Mouse (Mus musculus) left cerebral cortex, adult 11 months (tissue): ENCODE measurements around the gene Plk5.

ENCODE experiments used
- DNase-seq: peaks from one replicate; pipeline ENCODE4 v3.0.0; 2022; ENCODE audit warnings: low spot score

The Plk5 gene

GRCm38 (mm10) chr10:80356001-80356682 lies at the start of gene Plk5:
Gene Plk5 (plus strand): TSS chr10:80356459.
- DNase-seq = no peak

DNA sequence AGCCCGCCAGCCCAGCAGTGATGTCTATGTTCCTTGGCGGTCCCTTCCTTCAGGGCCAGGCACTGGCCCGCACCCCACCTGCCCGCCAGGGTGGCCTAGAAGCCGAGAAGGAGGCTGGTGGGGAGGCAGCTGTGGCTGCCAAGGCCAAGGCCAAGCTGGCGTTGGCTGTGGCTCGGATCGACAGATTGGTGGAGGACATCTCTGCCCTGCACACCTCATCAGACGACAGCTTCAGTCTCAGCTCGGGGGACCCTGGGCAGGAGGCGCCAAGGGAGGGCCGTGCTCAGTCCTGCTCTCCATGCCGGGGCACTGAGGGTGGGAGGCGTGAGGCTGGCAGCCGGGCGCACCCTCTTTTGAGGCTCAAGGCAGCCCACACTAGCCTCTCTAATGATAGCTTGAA lies 44.7 kb upstream of the Plk5 start:
- DNase-seq = no peak

DNA sequence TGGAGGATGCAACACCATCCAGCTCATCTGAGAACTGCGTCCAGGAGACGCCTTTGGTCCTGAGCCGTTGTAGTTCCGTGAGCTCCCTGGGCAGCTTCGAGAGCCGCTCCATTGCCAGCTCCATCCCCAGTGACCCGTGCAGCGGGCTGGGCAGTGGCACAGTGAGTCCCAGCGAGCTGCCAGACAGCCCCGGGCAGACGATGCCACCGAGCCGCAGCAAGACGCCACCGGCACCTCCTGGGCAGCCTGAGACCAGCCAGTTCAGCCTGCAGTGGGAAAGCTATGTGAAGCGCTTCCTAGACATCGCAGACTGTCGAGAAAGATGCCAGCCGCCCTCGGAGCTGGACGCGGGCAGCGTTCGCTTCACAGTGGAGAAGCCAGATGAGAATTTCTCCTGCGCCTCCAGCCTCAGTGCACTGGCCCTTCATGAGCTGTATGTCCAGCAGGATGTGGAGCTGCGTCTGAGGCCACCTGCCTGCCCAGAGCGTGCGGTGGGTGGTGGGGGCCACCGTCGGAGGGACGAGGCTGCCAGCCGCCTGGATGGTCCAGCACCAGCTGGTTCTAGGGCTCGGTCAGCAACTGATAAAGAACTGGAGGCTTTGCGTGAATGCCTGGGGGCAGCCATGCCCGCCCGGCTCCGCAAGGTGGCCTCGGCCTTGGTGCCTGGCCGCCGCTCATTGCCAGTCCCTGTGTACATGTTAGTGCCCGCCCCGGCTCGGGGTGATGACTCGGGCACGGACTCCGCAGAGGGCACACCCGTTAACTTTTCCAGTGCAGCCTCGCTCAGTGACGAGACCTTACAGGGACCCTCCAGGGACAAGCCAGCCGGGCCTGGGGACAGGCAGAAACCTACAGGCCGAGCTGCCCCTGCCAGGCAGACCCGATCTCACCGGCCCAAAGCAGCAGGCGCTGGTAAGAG lies 43.4 kb upstream of the Plk5 start:
- DNase-seq = no peak

DNA sequence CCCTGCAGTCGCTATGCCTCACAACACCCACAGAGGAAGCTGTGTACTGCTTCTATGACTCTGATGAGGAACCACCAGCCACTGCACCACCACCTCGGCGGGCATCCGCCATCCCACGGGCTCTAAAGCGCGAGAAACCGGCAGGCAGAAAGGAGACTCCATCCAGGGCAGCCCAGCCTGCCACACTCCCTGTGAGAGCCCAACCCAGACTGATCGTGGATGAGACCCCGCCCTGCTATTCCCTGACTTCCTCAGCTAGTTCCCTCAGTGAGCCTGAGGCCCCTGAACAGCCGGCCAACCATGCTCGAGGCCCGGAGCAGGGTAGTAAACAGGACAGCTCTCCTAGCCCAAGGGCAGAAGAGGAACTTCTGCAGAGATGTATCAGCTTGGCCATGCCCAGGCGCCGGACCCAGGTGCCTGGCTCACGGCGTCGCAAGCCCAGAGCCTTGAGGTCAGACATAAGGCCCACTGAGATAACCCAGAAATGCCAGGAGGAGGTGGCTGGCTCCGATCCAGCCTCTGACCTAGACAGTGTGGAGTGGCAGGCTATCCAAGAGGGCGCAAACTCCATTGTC lies 42.5 kb upstream of the Plk5 start:
- no peak for DNase-seq

DNA sequence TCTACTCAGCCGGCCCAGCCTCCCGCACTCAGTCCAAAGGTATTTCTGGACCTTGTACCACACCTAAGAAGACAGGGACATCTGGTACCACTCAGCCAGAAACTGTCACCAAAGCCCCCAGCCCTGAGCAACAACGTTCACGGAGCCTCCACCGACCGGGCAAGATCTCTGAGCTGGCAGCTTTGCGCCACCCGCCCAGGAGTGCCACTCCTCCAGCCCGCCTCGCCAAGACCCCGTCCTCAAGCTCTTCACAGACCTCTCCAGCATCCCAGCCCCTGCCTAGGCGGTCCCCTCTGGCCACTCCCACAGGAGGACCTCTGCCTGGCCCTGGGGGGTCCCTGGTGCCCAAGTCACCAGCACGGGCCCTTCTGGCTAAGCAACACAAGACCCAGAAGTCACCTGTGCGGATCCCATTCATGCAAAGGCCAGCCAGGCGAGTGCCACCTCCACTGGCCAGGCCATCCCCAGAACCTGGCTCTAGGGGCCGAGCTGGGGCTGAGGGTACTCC lies 41.7 kb upstream of the Plk5 start:
- DNase-seq = no peak

DNA sequence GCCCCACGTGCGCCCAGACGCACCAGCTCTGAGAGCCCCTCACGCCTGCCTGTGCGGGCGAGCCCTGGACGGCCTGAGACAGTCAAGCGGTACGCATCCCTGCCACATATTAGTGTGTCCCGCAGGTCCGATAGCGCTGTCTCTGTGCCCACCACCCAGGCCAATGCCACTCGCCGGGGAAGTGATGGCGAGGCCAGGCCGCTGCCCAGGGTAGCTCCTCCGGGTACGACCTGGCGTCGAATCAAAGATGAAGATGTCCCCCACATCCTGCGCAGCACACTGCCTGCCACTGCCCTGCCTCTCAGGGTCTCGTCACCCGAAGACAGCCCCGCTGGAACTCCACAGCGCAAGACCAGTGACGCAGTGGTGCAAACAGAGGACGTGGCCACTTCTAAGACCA lies 40.9 kb upstream of the Plk5 start:
- DNase-seq = no peak

- no peak for DNase-seq
Observed at GRCm38 (mm10) chr10:80316359-80316781, 39.9 kb upstream of the Plk5 start.

GRCm38 (mm10) chr10:80317011-80317410 lies 39.2 kb upstream of the Plk5 start:
- no peak for DNase-seq

- peak; percentile 87 for DNase-seq
Observed at GRCm38 (mm10) chr10:80320340-80320760, 35.9 kb upstream of the Plk5 start, which contains the start of gene 2310011J03Rik. Gene 2310011J03Rik (minus strand): TSS chr10:80320537.

GRCm38 (mm10) chr10:80321014-80321669 lies 35.1 kb upstream of the Plk5 start:
- no peak for DNase-seq

DNA sequence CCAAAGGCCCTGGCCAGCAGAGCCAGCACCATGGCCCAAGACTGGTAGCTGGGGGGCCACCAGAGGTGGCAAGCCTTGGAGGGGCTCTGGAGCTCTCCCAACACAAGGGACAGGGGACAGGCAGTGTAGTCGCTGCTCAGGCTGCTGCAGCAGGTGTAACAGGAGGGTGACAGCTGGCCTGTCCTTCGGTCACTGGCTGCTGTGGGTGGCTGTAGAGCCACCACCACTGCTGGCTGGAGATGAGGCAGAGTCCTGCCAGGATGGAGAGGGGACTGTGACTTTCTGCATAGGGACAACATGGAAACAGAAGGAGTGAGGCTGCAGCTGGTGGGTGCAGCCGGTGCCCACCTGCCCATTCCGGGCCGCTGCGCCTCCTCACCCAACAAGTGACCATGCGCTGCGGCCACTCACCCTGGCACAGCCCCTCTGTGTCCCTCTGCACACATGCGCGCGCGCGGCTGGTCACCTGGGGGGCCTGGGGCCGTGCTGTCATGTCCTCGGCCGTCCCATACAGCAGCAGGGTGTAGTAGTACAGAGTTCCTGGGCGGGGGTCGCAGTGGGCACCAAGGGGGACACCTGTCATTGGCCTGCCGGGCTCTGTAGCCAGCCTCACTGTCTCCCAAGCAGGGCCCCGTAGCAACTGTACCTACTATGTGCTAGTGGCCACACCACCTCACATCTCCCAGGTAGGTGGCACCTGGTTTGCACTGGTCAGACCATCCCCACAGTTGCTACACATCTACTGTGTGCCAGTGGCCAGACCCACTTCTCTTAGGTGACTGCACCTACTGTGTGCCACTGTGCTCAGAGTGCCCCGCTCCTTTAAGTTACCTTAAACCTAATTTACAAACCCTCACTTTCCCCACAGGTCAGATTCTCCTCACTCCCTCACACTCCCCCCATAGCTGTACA lies 34.3 kb upstream of the Plk5 start:
- DNase-seq = no peak

GRCm38 (mm10) chr10:80322811-80323211 lies 33.4 kb upstream of the Plk5 start:
- DNase-seq = no peak

DNA sequence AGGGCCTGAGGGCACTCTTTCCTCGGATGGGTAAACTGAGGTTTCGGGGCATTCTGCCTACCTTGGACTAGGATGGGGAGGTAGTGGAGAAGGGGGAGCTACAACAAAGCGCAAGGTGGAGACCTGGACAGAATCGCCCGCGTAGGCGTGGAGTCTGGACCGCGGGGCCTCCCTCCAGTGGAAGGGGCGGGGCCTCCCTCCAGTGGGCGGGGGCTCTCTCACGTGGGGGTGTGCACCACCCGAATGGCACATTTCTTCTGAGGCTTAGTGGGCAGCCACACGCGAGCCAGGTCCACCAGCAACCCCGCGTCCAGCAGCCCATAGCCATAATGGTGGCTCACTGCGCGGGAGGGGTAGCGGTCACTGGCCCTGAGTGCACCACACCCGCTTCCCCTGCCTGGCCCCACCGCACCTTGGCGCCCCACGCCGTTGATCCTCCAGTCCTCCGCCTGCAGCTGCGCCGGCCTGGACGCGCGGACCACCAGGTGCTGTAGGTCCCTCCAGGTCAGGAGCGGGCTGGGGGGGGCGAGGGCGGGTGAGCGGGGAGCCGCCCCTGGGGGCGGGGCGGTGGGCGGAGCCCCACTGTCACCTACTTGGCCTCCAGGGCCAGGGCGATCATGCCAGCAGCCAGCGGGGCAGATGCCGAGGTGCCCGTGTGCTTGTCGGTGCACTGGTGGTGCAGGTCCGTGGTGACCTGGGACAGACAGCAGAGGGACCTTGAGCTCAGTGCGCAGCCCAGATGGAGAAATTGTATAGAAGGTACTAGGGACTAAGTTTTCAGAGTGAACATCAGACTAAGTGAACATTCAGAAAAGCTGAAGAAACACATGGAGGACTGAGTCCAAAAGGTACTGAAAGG lies 32.8 kb upstream of the Plk5 start:
- DNase-seq = no peak

DNA sequence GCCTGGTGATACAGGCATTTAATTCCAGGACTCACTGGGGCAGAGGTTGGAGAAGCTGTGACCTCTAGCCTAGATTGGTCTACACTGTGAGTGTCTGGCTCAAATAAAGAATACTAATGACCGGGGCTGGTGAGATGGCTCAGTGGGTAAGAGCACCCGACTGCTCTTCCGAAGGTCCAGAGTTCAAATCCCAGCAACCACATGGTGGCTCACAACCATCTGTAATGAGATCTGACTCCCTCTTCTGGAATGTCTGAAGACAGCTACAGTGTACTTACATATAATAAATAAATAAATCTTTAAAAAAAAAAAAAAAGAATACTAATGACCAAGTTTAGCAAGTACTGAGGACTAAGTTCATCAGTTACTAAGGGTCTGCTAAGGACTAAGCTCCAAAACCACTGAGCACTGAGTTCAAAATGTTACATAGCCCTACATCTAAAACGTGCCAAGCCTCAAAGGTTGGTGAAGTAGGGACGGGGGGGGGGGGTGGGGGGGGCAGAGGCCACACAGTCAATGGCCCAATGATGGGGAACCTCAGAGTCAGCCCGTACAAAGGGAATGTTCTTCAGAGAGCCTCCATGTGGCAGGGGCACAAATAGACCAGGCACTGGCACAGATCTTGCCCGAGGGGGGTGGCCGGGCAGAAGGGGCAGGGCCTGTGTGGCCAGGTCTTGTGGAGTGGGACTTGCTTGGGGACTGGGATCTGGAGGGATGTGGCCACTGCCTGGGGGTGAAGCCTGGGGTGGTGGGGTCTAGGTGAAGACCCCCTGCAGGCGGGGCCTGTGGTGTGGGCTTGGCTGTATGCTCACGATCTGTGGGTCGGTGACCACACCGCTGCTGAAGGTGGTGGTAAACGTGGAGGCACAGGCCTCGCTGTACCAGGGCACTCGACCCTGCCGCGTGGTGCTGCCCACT lies 31.9 kb upstream of the Plk5 start:
- no peak for DNase-seq

- no peak for DNase-seq
Observed at GRCm38 (mm10) chr10:80325045-80325444, 31.2 kb upstream of the Plk5 start.

DNA sequence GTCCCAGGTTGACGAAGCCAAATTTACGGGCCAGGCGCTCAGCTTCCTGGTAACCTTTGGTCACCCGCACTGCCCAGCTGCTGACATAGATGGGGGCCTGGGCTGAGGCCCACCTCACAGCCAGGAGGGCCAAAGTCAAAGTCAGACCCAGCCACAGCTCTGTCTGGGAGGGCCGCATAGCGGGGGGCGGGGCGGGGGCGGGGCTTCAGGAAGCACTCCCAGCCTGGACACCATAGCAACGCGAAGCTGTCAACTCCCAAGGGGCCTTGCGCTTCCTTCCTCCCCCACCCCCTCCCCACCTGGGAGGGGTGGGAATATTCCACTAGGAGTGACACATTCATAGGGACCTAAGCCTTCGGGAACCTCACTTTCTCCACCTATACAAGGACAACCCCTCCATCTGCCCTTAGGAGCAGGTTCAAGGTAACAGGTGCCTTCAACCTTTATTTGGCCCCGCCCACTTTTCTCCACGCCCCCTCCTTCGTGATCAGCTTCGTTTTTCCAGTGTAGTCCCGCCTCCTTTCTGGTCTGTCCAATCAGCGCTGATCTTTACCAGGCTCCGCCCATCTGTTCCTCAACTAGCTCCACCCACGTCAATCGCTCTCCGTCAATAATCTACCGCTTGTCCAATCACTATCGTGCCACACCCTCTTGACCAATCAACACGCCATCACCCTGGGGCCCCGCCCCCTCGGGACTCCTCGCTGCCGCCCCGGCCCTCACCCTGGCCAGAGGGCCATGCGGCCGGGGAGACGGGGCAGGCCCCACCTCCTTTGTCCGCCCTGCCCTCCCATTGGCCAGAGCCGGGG lies 26.8 kb upstream of the Plk5 start, which contains the start of the genes Pcsk4 and Reep6:
TSS of gene Pcsk4 (minus strand) at position 226 of the 809 bp plus-strand sequence.
TSS of gene Reep6 (plus strand) at position 681 of the 809 bp plus-strand sequence.
- DNase-seq = peak; percentile 97

DNA sequence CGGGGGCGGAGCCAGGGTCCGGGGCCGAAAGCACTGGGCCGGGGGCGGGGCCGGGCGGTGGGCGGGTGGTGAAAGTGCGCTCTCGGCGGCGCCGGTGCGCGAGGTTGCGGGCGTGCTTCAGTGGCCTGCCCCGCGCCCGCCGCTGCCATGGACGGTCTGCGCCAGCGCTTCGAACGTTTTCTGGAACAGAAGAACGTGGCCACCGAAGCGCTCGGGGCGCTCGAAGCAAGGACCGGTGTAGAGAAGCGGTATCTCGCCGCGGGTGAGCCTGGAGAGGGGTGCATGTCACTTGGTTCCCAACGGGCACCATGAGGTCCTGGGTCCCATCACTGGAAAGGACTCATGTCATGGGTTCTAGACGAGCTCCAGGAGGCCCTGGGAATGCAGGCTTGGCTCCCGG lies 26.2 kb upstream of the Plk5 start:
- no peak for DNase-seq

DNA sequence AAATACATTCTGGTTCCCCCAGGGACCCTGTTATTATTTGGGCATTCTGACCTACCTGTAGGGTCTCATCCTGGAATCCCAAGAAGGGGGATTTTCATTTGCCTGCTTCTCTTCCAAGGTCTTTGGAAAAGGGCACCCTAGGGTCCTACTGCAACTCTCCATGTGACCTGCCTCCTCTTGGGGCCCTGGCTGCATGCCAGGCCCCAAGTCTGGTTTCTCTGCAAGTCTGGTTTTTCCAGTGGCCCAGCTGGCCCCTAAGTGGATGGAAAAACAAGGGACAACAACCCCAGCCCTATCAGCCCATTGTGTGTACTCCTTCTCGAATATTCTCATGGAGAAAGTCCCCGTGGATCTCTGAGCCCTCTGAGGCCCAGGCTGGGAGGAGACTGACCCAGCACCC lies 25.4 kb upstream of the Plk5 start:
- DNase-seq = no peak
